Mouse (Mus musculus) CH12.LX (cell line): Measurements from ENCODE around the gene Pla2g4e. TPM values are rescaled to one million over a fixed set of nuclear protein-coding genes. Genes with fewer than 3 reads are reported as not detected.

Experiments used
- polyA plus RNA-seq: library from polyadenylated mRNA; unstranded; fragments of >175 nt; gene quantifications from 2 replicates; pipeline ENCODE4 v1.2.1, GENCODE M21; 2012; ENCODE audit warnings: low read depth; ENCODE audit not compliant: insufficient read length
- total RNA-seq, 2 experiments: library from RNA; depleted of rRNA; stranded (reverse); fragments of 300-350 nt in 1 of 2; fragments of >200 nt in 1 of 2; gene quantifications; 2 replicates each; pipeline ENCODE4 v1.2.3; 2012 to 2014

Pla2g4e gene
- total and polyA plus RNA-seq, 3 experiments = not detected

Other genes with a start within 250 kb of the Pla2g4e start
- gene Jmjd7, start 217.9 kb downstream of the Pla2g4e start, total RNA-seq (2012; rRNA removed) = 12.7 and 14.6 TPM in 2 replicates
- 8.4 and 11.3 TPM in 2 replicates for gene Jmjd7, start 217.9 kb downstream of the Pla2g4e start, total RNA-seq (2014; rRNA removed)
- gene Jmjd7, start 217.9 kb downstream of the Pla2g4e start, polyA plus RNA-seq = 10.6 and 15.0 TPM in 2 replicates
- gene Gm28042, start 217.8 kb downstream of the Pla2g4e start, total RNA-seq (2012; rRNA removed) = 1.0 and 1.9 TPM in 2 replicates
- 0.77 and 0.84 TPM in 2 replicates for gene Gm28042, start 217.8 kb downstream of the Pla2g4e start, total RNA-seq (2014; rRNA removed)
- gene Gm28042, start 217.8 kb downstream of the Pla2g4e start, polyA plus RNA-seq = 1.8 and 2.0 TPM in 2 replicates
- 2.5 and 4.0 TPM in 2 replicates for gene Pla2g4b, start 211.9 kb downstream of the Pla2g4e start, total RNA-seq (2012; rRNA removed)
- 0.90 and 1.5 TPM in 2 replicates for gene Pla2g4b, start 211.9 kb downstream of the Pla2g4e start, total RNA-seq (2014; rRNA removed)
- gene Pla2g4b, start 211.9 kb downstream of the Pla2g4e start, polyA plus RNA-seq = 2.3 and 2.7 TPM in 2 replicates
- gene Ehd4, start 90.7 kb downstream of the Pla2g4e start, total RNA-seq (2012; rRNA removed) = 8.1 and 9.2 TPM in 2 replicates
- gene Ehd4, start 90.7 kb downstream of the Pla2g4e start, total RNA-seq (2014; rRNA removed) = 9.6 and 9.8 TPM in 2 replicates
- 22.9 and 27.7 TPM in 2 replicates for gene Ehd4, start 90.7 kb downstream of the Pla2g4e start, polyA plus RNA-seq
- not detected in 2 replicates for gene Pla2g4d, start 43.9 kb upstream of the Pla2g4e start, total RNA-seq (2012; rRNA removed)
- gene Pla2g4d, start 43.9 kb upstream of the Pla2g4e start, total RNA-seq (2014; rRNA removed) = not detected in 2 replicates
- not detected in 2 replicates for gene Pla2g4d, start 43.9 kb upstream of the Pla2g4e start, polyA plus RNA-seq
- 0.84 and 1.3 TPM in 2 replicates for gene Pla2g4f, start 68.8 kb upstream of the Pla2g4e start, total RNA-seq (2012; rRNA removed)
- gene Pla2g4f, start 68.8 kb upstream of the Pla2g4e start, total RNA-seq (2014; rRNA removed) = not detected in 2 replicates
- 0.30 and 0.34 TPM in 2 replicates for gene Pla2g4f, start 68.8 kb upstream of the Pla2g4e start, polyA plus RNA-seq
- gene Vps39, start 107.8 kb upstream of the Pla2g4e start, total RNA-seq (2012; rRNA removed) = 38.9 and 41.8 TPM in 2 replicates
- gene Vps39, start 107.8 kb upstream of the Pla2g4e start, total RNA-seq (2014; rRNA removed) = 16.0 and 33.7 TPM in 2 replicates
- 21.3 and 30.6 TPM in 2 replicates for gene Vps39, start 107.8 kb upstream of the Pla2g4e start, polyA plus RNA-seq
- 6.7 and 9.6 TPM in 2 replicates for gene Ganc, start 158.6 kb upstream of the Pla2g4e start, total RNA-seq (2012; rRNA removed)
- gene Ganc, start 158.6 kb upstream of the Pla2g4e start, total RNA-seq (2014; rRNA removed) = 9.5 and 10.1 TPM in 2 replicates
- 7.0 and 10.8 TPM in 2 replicates for gene Ganc, start 158.6 kb upstream of the Pla2g4e start, polyA plus RNA-seq
- gene Tmem87a, start 158.8 kb upstream of the Pla2g4e start, total RNA-seq (2012; rRNA removed) = 26.0 and 27.3 TPM in 2 replicates
- gene Tmem87a, start 158.8 kb upstream of the Pla2g4e start, total RNA-seq (2014; rRNA removed) = 43.5 and 48.9 TPM in 2 replicates
- gene Tmem87a, start 158.8 kb upstream of the Pla2g4e start, polyA plus RNA-seq = 28.5 and 30.5 TPM in 2 replicates
- gene Capn3, start 210.7 kb upstream of the Pla2g4e start, total RNA-seq (2012; rRNA removed) = 2.0 and 3.2 TPM in 2 replicates
- gene Capn3, start 210.7 kb upstream of the Pla2g4e start, total RNA-seq (2014; rRNA removed) = 7.2 and 8.0 TPM in 2 replicates
- gene Capn3, start 210.7 kb upstream of the Pla2g4e start, polyA plus RNA-seq = 5.5 and 7.4 TPM in 2 replicates